ENCODE assay signal across 17 mouse cellular contexts in the genomic region with DNA sequence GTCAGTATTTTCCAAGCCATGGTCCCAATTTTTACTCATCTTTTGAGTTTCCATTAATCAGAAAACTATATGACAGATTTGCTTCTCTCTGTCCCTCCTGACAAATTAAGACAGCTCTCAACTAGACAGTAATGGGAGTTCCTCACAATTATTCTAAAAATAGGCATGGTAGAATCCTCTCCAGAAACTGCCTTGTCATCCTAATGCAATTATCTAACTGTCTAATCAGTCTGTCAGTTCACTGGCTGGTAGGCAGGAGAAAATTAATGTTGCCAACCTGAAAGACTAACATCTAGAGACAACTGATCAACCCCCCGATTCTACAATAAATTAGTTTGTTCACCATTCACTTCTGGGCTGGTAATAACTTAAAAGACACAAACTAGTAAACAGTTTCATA.
"Had no signal": no experiment of that assay in that cellular context is flagged by ENCODE, and none has a peak within 500 bp of the region (broad histone marks: within the 10 kb centered on the region; RNA-seq: fewer than 3 reads in every experiment).

No protein-coding gene starts in this region.

- H3K4me1 ChIP-seq: limb, embryonic 12.5 days; lung, embryonic 15.5 days; megakaryocyte, embryonic 14.5 days; midbrain, embryonic 15.5 days had no signal

- H3K4me2 ChIP-seq: limb, embryonic 12.5 days; lung, embryonic 15.5 days; midbrain, embryonic 11.5 days; midbrain, embryonic 15.5 days had no signal

- ATAC-seq: intestine, postnatal 0 days; midbrain, embryonic 15.5 days had no signal

- H3K9ac ChIP-seq: limb, embryonic 12.5 days; lung, embryonic 15.5 days; midbrain, embryonic 15.5 days had no signal

- H3K27me3 ChIP-seq: limb, embryonic 12.5 days; lung, embryonic 15.5 days; megakaryocyte, embryonic 14.5 days; midbrain, embryonic 15.5 days had no signal

- H3K9me3 ChIP-seq: limb, embryonic 12.5 days; lung, embryonic 15.5 days; megakaryocyte, embryonic 14.5 days; midbrain, embryonic 15.5 days had no signal

- H3K27ac ChIP-seq: limb, embryonic 12.5 days; lung, embryonic 15.5 days; macrophage; midbrain, embryonic 15.5 days; stomach, postnatal 0 days had no signal

- H3K4me3 ChIP-seq: limb, embryonic 12.5 days; lung, embryonic 15.5 days; megakaryocyte, embryonic 14.5 days; midbrain, embryonic 15.5 days had no signal

- DNase-seq: kidney, adult 8-10 months; kidney, postnatal 25 days; layer of hippocampus, adult 9-11 months; layer of hippocampus, postnatal 36 days; lung, postnatal 14 days; right cerebral cortex, adult 18-20 months; right cerebral cortex, postnatal 25 days; thymus, adult 18-20 months; thymus, postnatal 14 days had no signal

- H3K36me3 ChIP-seq: limb, embryonic 12.5 days; lung, embryonic 15.5 days; midbrain, embryonic 15.5 days had no signal
